ENCODE assay signal across 11 mouse cellular contexts in the genomic region with DNA sequence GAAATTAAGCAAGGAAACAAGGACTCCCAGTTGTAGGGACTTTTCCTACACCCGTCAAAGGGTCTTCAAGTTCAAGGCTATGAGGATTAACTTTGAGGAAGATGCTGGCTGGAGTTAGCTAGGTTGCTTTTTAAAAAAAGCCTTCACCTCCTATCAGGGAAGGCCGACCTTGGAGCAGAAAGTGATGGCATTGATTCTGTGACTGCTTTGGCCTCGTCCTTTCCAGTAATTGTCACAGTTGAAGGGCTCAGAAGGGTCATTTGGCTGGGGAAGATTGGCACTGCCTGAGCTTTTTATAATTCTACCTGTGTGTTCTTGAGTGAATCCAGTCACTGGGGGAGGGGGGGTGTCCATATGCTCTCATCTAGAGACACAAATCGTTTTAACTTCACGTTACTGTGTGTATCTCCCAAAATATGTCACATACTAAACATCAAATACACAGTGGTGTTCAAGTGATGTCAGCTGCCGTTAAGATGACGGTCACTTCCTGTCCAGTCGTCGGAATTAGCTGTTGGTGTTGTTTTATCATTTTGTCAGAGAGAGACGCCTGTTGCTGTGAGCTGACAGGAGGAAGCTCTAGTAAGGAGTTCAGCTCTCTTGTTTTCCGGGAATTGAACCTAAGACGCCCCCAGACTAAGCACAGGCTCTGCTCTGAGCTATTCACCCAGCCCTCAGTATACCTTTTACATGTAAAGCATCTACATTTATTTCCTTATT. TPM values are rescaled to one million over a fixed set of nuclear protein-coding genes. Genes with fewer than 3 reads are reported as not detected.
DNase-seq lines count a peak whose midpoint lies in the region; ATAC-seq and TF ChIP-seq lines count a peak whose summit lies in the region.
"Had no signal": no experiment of that assay in that cellular context is flagged by ENCODE, and none has a peak within 500 bp of the region (broad histone marks: within the 10 kb centered on the region; RNA-seq: fewer than 3 reads in every experiment).

No protein-coding gene starts in this region.

- no peaks in the 10 kb centered on the region for H3K27me3 ChIP-seq in hindbrain, embryonic 10.5 days (ENCODE audit: insufficient read depth, poor library complexity, severe bottlenecking)
- no peaks in the 10 kb centered on the region for H3K27me3 ChIP-seq in hindbrain, embryonic 11.5 days (ENCODE audit: control insufficient read depth, insufficient read depth, low read length)
- no peaks in the 10 kb centered on the region for H3K27me3 ChIP-seq in liver, postnatal 0 days (ENCODE audit: insufficient read depth, low read length)

- ATAC-seq in hindbrain, embryonic 11.5 days (ENCODE audit: low FRiP score): no peak
- ATAC-seq in liver, postnatal 0 days: no peak
- no peak for ATAC-seq in frontal cortex, adult (ENCODE audit: low TSS enrichment)

- H3K4me2 ChIP-seq in hindbrain, embryonic 11.5 days (replicated peaks; ENCODE audit: low read depth, low read length): no peak overlapping the region
- H3K4me2 ChIP-seq in liver, postnatal 0 days (ENCODE audit: low read depth, low read length): no peak overlapping the region

- no peak for TF ChIP-seq CTCF in liver, postnatal 0 days (IDR thresholded peaks at IDR 0.05; ENCODE audit: low read depth)

- 0 out of 2 replicates have a peak overlapping the region, but pooled peaks have one; percentile 85 for H3K4me3 ChIP-seq in hindbrain, embryonic 10.5 days
- H3K4me3 ChIP-seq in hindbrain, embryonic 11.5 days (ENCODE audit: low read depth, low read length): no peak overlapping the region
- no peak overlapping the region for H3K4me3 ChIP-seq in brown adipose tissue, adult 24 weeks (ENCODE audit: insufficient read depth, low read depth, low read length)
- no peak overlapping the region for H3K4me3 ChIP-seq in liver, postnatal 0 days (ENCODE audit: low read depth, low read length)

- WGBS in hindbrain, embryonic 10.5 days: 76% methylated on average over 12 of the region's 12 CpGs
- WGBS in hindbrain, embryonic 11.5 days: 82% methylated on average over 12 of the region's 12 CpGs
- 55% methylated on average over 12 of the region's 12 CpGs for WGBS in liver, postnatal 0 days (ENCODE audit: insufficient replicate concordance)

- no peak for DNase-seq in hindbrain, embryonic 10.5 days (ENCODE audit: low spot score)
- DNase-seq in hindbrain, embryonic 11.5 days (ENCODE audit: low spot score): no peak
- DNase-seq in T-cell, adult 2 months (ENCODE audit: low spot score): peak; percentile 29
- DNase-seq in liver, postnatal 0 days: no peak
- DNase-seq in gastrocnemius, postnatal 25 days: no peak
- DNase-seq: cerebellum, postnatal 36 days; right cerebral cortex, postnatal 4 days had no signal

- TF ChIP-seq EP300 in liver, postnatal 0 days (IDR thresholded peaks at IDR 0.05; ENCODE audit: low read depth): no peak

- H3K27ac ChIP-seq in hindbrain, embryonic 10.5 days: no peak overlapping the region
- H3K27ac ChIP-seq in hindbrain, embryonic 11.5 days (ENCODE audit: low read depth, low read length): no peak overlapping the region
- peak overlapping the region; percentile 16; the same call in 1 of the 2 replicates for H3K27ac ChIP-seq in brown adipose tissue, adult 24 weeks (replicated peaks; ENCODE audit: low read depth, low read length)
- 0 out of 2 replicates have a peak overlapping the region, but pooled peaks have one; percentile 7 for H3K27ac ChIP-seq in liver, postnatal 0 days (ENCODE audit: low read depth)

- no peaks in the 10 kb centered on the region for H3K9me3 ChIP-seq in hindbrain, embryonic 10.5 days
- no peaks in the 10 kb centered on the region for H3K9me3 ChIP-seq in hindbrain, embryonic 11.5 days (ENCODE audit: control insufficient read depth, low read length)
- H3K9me3 ChIP-seq in liver, postnatal 0 days (ENCODE audit: low read length): no peaks in the 10 kb centered on the region

- H3K36me3 ChIP-seq in hindbrain, embryonic 10.5 days: 0 out of 2 replicates have a peak, but pooled peaks cover 4% of the 10 kb centered on the region
- H3K36me3 ChIP-seq in hindbrain, embryonic 11.5 days (ENCODE audit: control insufficient read depth, insufficient read depth, low read length): no peaks in the 10 kb centered on the region
- no peaks in the 10 kb centered on the region for H3K36me3 ChIP-seq in liver, postnatal 0 days (replicated peaks; ENCODE audit: insufficient read depth, low read length)

- no peak overlapping the region for H3K9ac ChIP-seq in hindbrain, embryonic 11.5 days (ENCODE audit: low read depth, low read length)
- H3K9ac ChIP-seq in liver, postnatal 0 days (replicated peaks): no peak overlapping the region

- H3K4me1 ChIP-seq in hindbrain, embryonic 10.5 days (replicated peaks): peaks cover 63% of the 10 kb centered on the region
- H3K4me1 ChIP-seq in hindbrain, embryonic 11.5 days (replicated peaks; ENCODE audit: control insufficient read depth, insufficient read depth, low read length): peaks cover 13% of the 10 kb centered on the region; the same call in 1 of the 2 replicates
- H3K4me1 ChIP-seq in brown adipose tissue, adult 24 weeks (ENCODE audit: control insufficient read depth, insufficient read depth, insufficient read length, low read length): peaks cover 36% of the 10 kb centered on the region
- peaks cover 43% of the 10 kb centered on the region for H3K4me1 ChIP-seq in liver, postnatal 0 days (ENCODE audit: insufficient read depth)

RNA-seq across cellular contexts. Expression of gene Rfx1, which starts 1.8 kb away (rescaled TPM):
- polyA plus RNA-seq in hindbrain, embryonic 10.5 days (2016; fragmentation: Nextera tagmentation; extraction: Ambion mirVana): 8.5 and 9.2 TPM in 2 replicates
- polyA plus RNA-seq in hindbrain, embryonic 11.5 days (2014; fragmentation: Nextera tagmentation; extraction: Ambion mirVana): 5.5 and 8.8 TPM in 2 replicates
- polyA plus RNA-seq in brown adipose tissue, adult 24 weeks (2012; ENCODE audit: insufficient read depth, insufficient read length, missing spikeins): 2.7 and 3.1 TPM in 2 replicates
- polyA plus RNA-seq in liver, postnatal 0 days (2015; fragmentation: Nextera tagmentation; extraction: Ambion mirVana): 1.3 and 1.5 TPM in 2 replicates
- 1 to 10 TPM; 3.6 to 4.4 TPM for total RNA-seq in gastrocnemius, postnatal 25 days (2021)

RNA-seq across cellular contexts. Expression of gene Gm10643, which starts 3.5 kb away (rescaled TPM):
- polyA plus RNA-seq in hindbrain, embryonic 10.5 days (2016; fragmentation: Nextera tagmentation; extraction: Ambion mirVana): 1.5 and 1.8 TPM in 2 replicates
- polyA plus RNA-seq in hindbrain, embryonic 11.5 days (2014; fragmentation: Nextera tagmentation; extraction: Ambion mirVana): 2.0 and 2.2 TPM in 2 replicates
- polyA plus RNA-seq in brown adipose tissue, adult 24 weeks (2012; ENCODE audit: insufficient read depth, insufficient read length, missing spikeins): 1.7 and 2.2 TPM in 2 replicates
- 0.36 and 0.41 TPM in 2 replicates for polyA plus RNA-seq in liver, postnatal 0 days (2015; fragmentation: Nextera tagmentation; extraction: Ambion mirVana)
- 1 to 10 TPM; 1.3 to 1.6 TPM for total RNA-seq in gastrocnemius, postnatal 25 days (2021)

RNA-seq across cellular contexts. Expression of gene Rln3, which starts 23.7 kb away (rescaled TPM):
- polyA plus RNA-seq in hindbrain, embryonic 10.5 days (2016; fragmentation: Nextera tagmentation; extraction: Ambion mirVana): 0.69 TPM in 1 of 2 replicates, not detected in the other
- polyA plus RNA-seq in hindbrain, embryonic 11.5 days (2014; fragmentation: Nextera tagmentation; extraction: Ambion mirVana): 0.48 TPM in 1 of 2 replicates, not detected in the other
- not detected in 2 replicates for polyA plus RNA-seq in brown adipose tissue, adult 24 weeks (2012; ENCODE audit: insufficient read depth, insufficient read length, missing spikeins)
- polyA plus RNA-seq in liver, postnatal 0 days (2015; fragmentation: Nextera tagmentation; extraction: Ambion mirVana): 0.18 TPM in 1 of 2 replicates, not detected in the other
- total RNA-seq in gastrocnemius, postnatal 25 days (2021): not detected
- total RNA-seq: hematopoietic stem cell, adult 5-6 weeks; megakaryocyte-erythroid progenitor cell, adult 5-6 weeks had no signal

RNA-seq across cellular contexts. Expression of gene Il27ra, which starts 26.1 kb away (rescaled TPM):
- 0.24 and 0.30 TPM in 2 replicates for polyA plus RNA-seq in hindbrain, embryonic 10.5 days (2016; fragmentation: Nextera tagmentation; extraction: Ambion mirVana)
- polyA plus RNA-seq in hindbrain, embryonic 11.5 days (2014; fragmentation: Nextera tagmentation; extraction: Ambion mirVana): not detected in 2 replicates
- polyA plus RNA-seq in brown adipose tissue, adult 24 weeks (2012; ENCODE audit: insufficient read depth, insufficient read length, missing spikeins): not detected in 2 replicates
- polyA plus RNA-seq in liver, postnatal 0 days (2015; fragmentation: Nextera tagmentation; extraction: Ambion mirVana): 0.76 and 0.88 TPM in 2 replicates
- 1 to 10 TPM in 1 of 2 experiments, under 1 TPM in 1; 0.69 to 1.2 TPM for total RNA-seq in gastrocnemius, postnatal 25 days (2021)

RNA-seq across cellular contexts. Expression of gene Dcaf15, which starts 36.1 kb away (rescaled TPM):
- 16.7 and 19.2 TPM in 2 replicates for polyA plus RNA-seq in hindbrain, embryonic 10.5 days (2016; fragmentation: Nextera tagmentation; extraction: Ambion mirVana)
- 12.5 and 12.8 TPM in 2 replicates for polyA plus RNA-seq in hindbrain, embryonic 11.5 days (2014; fragmentation: Nextera tagmentation; extraction: Ambion mirVana)
- 3.9 TPM in 2 replicates for polyA plus RNA-seq in brown adipose tissue, adult 24 weeks (2012; ENCODE audit: insufficient read depth, insufficient read length, missing spikeins)
- polyA plus RNA-seq in liver, postnatal 0 days (2015; fragmentation: Nextera tagmentation; extraction: Ambion mirVana): 2.3 and 2.8 TPM in 2 replicates
- 1 to 10 TPM; 3.9 to 5.3 TPM for total RNA-seq in gastrocnemius, postnatal 25 days (2021)

Comparison
In these comparisons a context has a peak if more than half of its experiments do, and no peak if none do; other contexts are left out.
1. H3K27ac ChIP-seq: peak in brown adipose tissue, adult 24 weeks (single experiment) and liver, postnatal 0 days (single experiment); none in hindbrain, embryonic 10.5 days (single experiment) and hindbrain, embryonic 11.5 days (single experiment).